In genomic region chr4:128711455-128712135, GRCm38 (mm10) we compare ENCODE assay signal across 8 mouse cellular contexts. TPM values are rescaled to one million over a fixed set of nuclear protein-coding genes. Genes with fewer than 3 reads are reported as not detected.
DNase-seq lines count a peak whose midpoint lies in the region; ATAC-seq and TF ChIP-seq lines count a peak whose summit lies in the region.

No protein-coding gene starts in this region.

- no peaks in the 10 kb centered on the region for H3K27me3 ChIP-seq in ES-Bruce4 (ENCODE audit: control insufficient read depth, insufficient read depth, low read length, poor library complexity, severe bottlenecking)
- peaks cover 4% of the 10 kb centered on the region; the same call in 1 of the 2 replicates for H3K27me3 ChIP-seq in forebrain, embryonic 13.5 days

- peak overlapping the region; percentile 22 for H3K9ac ChIP-seq in ES-Bruce4 (ENCODE audit: low read depth, poor library complexity, severe bottlenecking)
- peak overlapping the region; percentile 46 for H3K9ac ChIP-seq in forebrain, embryonic 13.5 days

- no peak overlapping the region for H3K27ac ChIP-seq in ES-Bruce4 (ENCODE audit: insufficient read depth, low read length)
- peak overlapping the region; percentile 45 for H3K27ac ChIP-seq in forebrain, embryonic 13.5 days

- ATAC-seq in cerebellum, adult (ENCODE audit: insufficient number of reproducible peaks, low FRiP score, low TSS enrichment), result peak; percentile 76
- ATAC-seq in forebrain, embryonic 13.5 days, result peak; percentile 61
- peak; percentile 88 for ATAC-seq in neutrophil, adult 5-6 weeks (ENCODE audit: extremely low read depth, insufficient number of reproducible peaks, low FRiP score, poor library complexity, severe bottlenecking)

- peaks cover 3% of the 10 kb centered on the region for H3K4me1 ChIP-seq in ES-Bruce4 (ENCODE audit: control insufficient read depth, insufficient read depth, low read length)
- H3K4me1 ChIP-seq in forebrain, embryonic 13.5 days, result peaks cover 58% of the 10 kb centered on the region

- TF ChIP-seq EP300 in ES-Bruce4 (IDR thresholded peaks at IDR 0.05; ENCODE audit: insufficient read depth, low read depth, low read length), result 0 out of 2 replicates have a peak, but pooled peaks have one; percentile 30

- no peak for TF ChIP-seq POLR2A in ES-Bruce4 (IDR thresholded peaks at IDR 0.05; ENCODE audit: insufficient read depth, low read length)

- peak overlapping the region; percentile 34 for H3K4me3 ChIP-seq in ES-Bruce4 (ENCODE audit: low read depth, low read length)
- peak overlapping the region; percentile 19; the same call in 1 of the 2 replicates for H3K4me3 ChIP-seq in forebrain, embryonic 13.5 days

- peak; percentile 90 to 95 for DNase-seq in heart, postnatal 14 days
- DNase-seq in layer of hippocampus, adult 11-12 months (ENCODE audit: low spot score), result peak; percentile 93
- peak; percentile 88 to 92 for DNase-seq in lung, adult 18-20 months
- peak; percentile 81 to 85 for DNase-seq in thymus, adult 18-20 months

- intact Hi-C loops in heart, postnatal 14 days (cut with DNase I), result loop anchor here (1.0 to 2.0 kb wide), 3 partner anchors 65 to 147 kb away; no protein-coding TSS in a partner anchor

- no peaks in the 10 kb centered on the region for H3K36me3 ChIP-seq in ES-Bruce4 (ENCODE audit: control insufficient read depth, insufficient read depth, low read length, poor library complexity, severe bottlenecking)
- peaks cover 24% of the 10 kb centered on the region; the same call in 1 of the 2 replicates for H3K36me3 ChIP-seq in forebrain, embryonic 13.5 days (ENCODE audit: poor library complexity, severe bottlenecking)

- peak overlapping the region; percentile 58 for H3K4me2 ChIP-seq in forebrain, embryonic 13.5 days

- H3K9me3 ChIP-seq in ES-Bruce4 (replicated peaks; ENCODE audit: control insufficient read depth, insufficient read depth, low read length, poor library complexity, severe bottlenecking), result no peaks in the 10 kb centered on the region
- H3K9me3 ChIP-seq in forebrain, embryonic 13.5 days (replicated peaks), result no peaks in the 10 kb centered on the region

- peak; percentile 99 for TF ChIP-seq CTCF in ES-Bruce4 (IDR thresholded peaks at IDR 0.05; ENCODE audit: low read depth, low read length)

- 3% methylated on average over 24 of the region's 24 CpGs for WGBS in forebrain, embryonic 13.5 days

RNA-seq across cellular contexts. Expression of gene A3galt2, which starts 43.6 kb away (rescaled TPM):
- not detected in 2 replicates for polyA plus RNA-seq in ES-Bruce4 (2011; ENCODE audit: insufficient read depth, insufficient read length, low read depth, missing spikeins)
- 0.67 and 0.88 TPM in 2 replicates for polyA plus RNA-seq in forebrain, embryonic 13.5 days (2015; fragmentation: Nextera tagmentation; extraction: Ambion mirVana)
- under 1 TPM; 0.20 to 0.33 TPM for total RNA-seq in heart, postnatal 14 days (2021)
- total RNA-seq in neutrophil, adult 5-6 weeks (2017), result 0.25 and 0.81 TPM in 2 replicates

RNA-seq across cellular contexts. Expression of gene Phc2, which starts 57.1 kb away (rescaled TPM):
- polyA plus RNA-seq in ES-Bruce4 (2011; ENCODE audit: insufficient read depth, insufficient read length, low read depth, missing spikeins), result 38.4 and 39.3 TPM in 2 replicates
- 34.9 and 38.2 TPM in 2 replicates for polyA plus RNA-seq in forebrain, embryonic 13.5 days (2015; fragmentation: Nextera tagmentation; extraction: Ambion mirVana)
- 10 to 100 TPM; 51.0 to 55.5 TPM for total RNA-seq in heart, postnatal 14 days (2021)
- total RNA-seq in neutrophil, adult 5-6 weeks (2017), result 31.8 and 33.6 TPM in 2 replicates
